Mouse (Mus musculus): ENCODE measurements at regions not wholly inside any gene's neighbourhood (a gene's known extent, or its start where the extent isn't known, plus 50 kb on each side); places are given as distances from the start of the nearest gene placed in this dataset.
"Not testable (repeated sequence)": the region's sequence is repeated elsewhere in the genome, so short reads cannot be mapped to it uniquely, and the experiment has no call there.

GRCm38 (mm10) chr10:96214285-96214684 lies 77.9 kb downstream of the Gm5426 start:
- H3K27ac ChIP-seq (ENCODE audit: low read depth, low read length), result no peak overlapping the region

DNA sequence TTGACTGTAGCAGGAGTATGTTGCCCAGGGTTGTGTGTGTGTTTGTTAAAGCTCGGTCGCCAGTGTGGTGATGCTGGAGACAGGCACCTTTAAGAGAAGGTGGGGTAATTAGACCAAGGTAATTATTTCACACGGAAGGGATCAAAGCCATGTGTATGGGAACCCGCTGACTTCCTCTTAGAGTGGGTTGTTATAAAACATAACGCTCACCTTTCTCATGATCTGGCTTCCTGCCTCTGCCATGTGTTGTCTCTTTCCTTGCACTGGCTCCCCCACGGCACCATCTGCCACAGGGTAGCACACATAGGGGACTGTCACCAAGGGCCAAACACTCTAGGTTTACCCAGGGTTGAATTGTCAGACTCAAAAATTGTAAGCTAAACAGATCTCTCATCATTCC lies 78.5 kb downstream of the Gm5426 start:
- no peak overlapping the region for H3K9ac ChIP-seq (ENCODE audit: low read length)
- no peak overlapping the region for H3K27ac ChIP-seq (ENCODE audit: low read depth, low read length)
- DNase-seq (ENCODE audit: low spot score) (peak; percentile 22), ATAC-seq (peak; percentile 11; the same call in 1 of the 2 replicates)
- H3K4me3 ChIP-seq (ENCODE audit: low read depth, low read length), result no peak overlapping the region
- H3K36me3 ChIP-seq (ENCODE audit: control insufficient read depth, insufficient read depth, low read length), result no peaks in the 10 kb centered on the region
- H3K4me2 ChIP-seq (ENCODE audit: low read length), result no peak overlapping the region
- whole genome bisulfite sequencing, result 54% methylated on average over 6 of the region's 6 CpGs
- no peaks in the 10 kb centered on the region for H3K27me3 ChIP-seq (replicated peaks; ENCODE audit: control insufficient read depth, insufficient read depth, low read length)
- no peaks in the 10 kb centered on the region for H3K9me3 ChIP-seq (replicated peaks; ENCODE audit: control insufficient read depth, low read length)
- no peaks in the 10 kb centered on the region for H3K4me1 ChIP-seq (ENCODE audit: control insufficient read depth, insufficient read depth, low read length)

More at GRCm38 (mm10) chr10:96214285-96214684, 77.9 kb downstream of the Gm5426 start:
- Histone ChIP-seq H3K9me3 (replicated peaks; ENCODE audit: control insufficient read depth, low read length) (no peaks in the 10 kb centered on the region), H3K9ac (ENCODE audit: low read length) (peak overlapping the region; percentile 21; the same call in 1 of the 2 replicates), H3K4me2 (ENCODE audit: low read length) (no peak overlapping the region), H3K4me3 (ENCODE audit: low read depth, low read length) (no peak overlapping the region), H3K36me3 (ENCODE audit: control insufficient read depth, insufficient read depth, low read length) (no peaks in the 10 kb centered on the region), H3K4me1 (ENCODE audit: control insufficient read depth, insufficient read depth, low read length) (no peaks in the 10 kb centered on the region), H3K27me3 (replicated peaks; ENCODE audit: control insufficient read depth, insufficient read depth, low read length) (no peaks in the 10 kb centered on the region)
- peak; percentile 42 for ATAC-seq
- 63% methylated on average over 7 of the region's 7 CpGs for WGBS
- no peak for DNase-seq (ENCODE audit: low spot score)

- Histone ChIP-seq H3K36me3 (ENCODE audit: control insufficient read depth, insufficient read depth, low read length) (no peaks in the 10 kb centered on the region), H3K9me3 (replicated peaks; ENCODE audit: control insufficient read depth, low read length) (no peaks in the 10 kb centered on the region), H3K4me1 (ENCODE audit: control insufficient read depth, insufficient read depth, low read length) (no peaks in the 10 kb centered on the region), H3K9ac (ENCODE audit: low read length) (no peak overlapping the region), H3K27ac (ENCODE audit: low read depth, low read length) (no peak overlapping the region), H3K27me3 (replicated peaks; ENCODE audit: control insufficient read depth, insufficient read depth, low read length) (no peaks in the 10 kb centered on the region), H3K4me3 (ENCODE audit: low read depth, low read length) (no peak overlapping the region), H3K4me2 (ENCODE audit: low read length) (no peak overlapping the region)
- DNase-seq (ENCODE audit: low spot score) (no peak), ATAC-seq (no peak)
- 96% methylated on average over 4 of the region's 4 CpGs for WGBS
These were observed 84.3 kb downstream of the Gm5426 start for GRCm38 (mm10) chr10:96220731-96221130.

GRCm38 (mm10) chr10:96230391-96230790 lies 94.0 kb downstream of the Gm5426 start:
- WGBS, result 83% methylated on average over 8 of the region's 8 CpGs
- Histone ChIP-seq H3K4me2 (ENCODE audit: low read length) (no peak overlapping the region), H3K4me1 (ENCODE audit: control insufficient read depth, insufficient read depth, low read length) (no peaks in the 10 kb centered on the region), H3K36me3 (ENCODE audit: control insufficient read depth, insufficient read depth, low read length) (no peaks in the 10 kb centered on the region), H3K27ac (ENCODE audit: low read depth, low read length) (no peak overlapping the region), H3K9me3 (replicated peaks; ENCODE audit: control insufficient read depth, low read length) (no peaks in the 10 kb centered on the region), H3K27me3 (replicated peaks; ENCODE audit: control insufficient read depth, insufficient read depth, low read length) (no peaks in the 10 kb centered on the region), H3K9ac (ENCODE audit: low read length) (no peak overlapping the region), H3K4me3 (ENCODE audit: low read depth, low read length) (no peak overlapping the region)
- ATAC-seq (no peak), DNase-seq (ENCODE audit: low spot score) (no peak)

GRCm38 (mm10) chr10:96231309-96231708 lies 94.9 kb downstream of the Gm5426 start:
- 95% methylated on average over 6 of the region's 6 CpGs for WGBS
- no peak for DNase-seq (ENCODE audit: low spot score)
- Histone ChIP-seq H3K27me3 (replicated peaks; ENCODE audit: control insufficient read depth, insufficient read depth, low read length) (no peaks in the 10 kb centered on the region), H3K9me3 (replicated peaks; ENCODE audit: control insufficient read depth, low read length) (no peaks in the 10 kb centered on the region), H3K4me2 (ENCODE audit: low read length) (no peak overlapping the region), H3K4me1 (ENCODE audit: control insufficient read depth, insufficient read depth, low read length) (no peaks in the 10 kb centered on the region), H3K36me3 (ENCODE audit: control insufficient read depth, insufficient read depth, low read length) (no peaks in the 10 kb centered on the region), H3K9ac (ENCODE audit: low read length) (no peak overlapping the region), H3K4me3 (ENCODE audit: low read depth, low read length) (no peak overlapping the region), H3K27ac (ENCODE audit: low read depth, low read length) (no peak overlapping the region)
- no peak for ATAC-seq

DNA sequence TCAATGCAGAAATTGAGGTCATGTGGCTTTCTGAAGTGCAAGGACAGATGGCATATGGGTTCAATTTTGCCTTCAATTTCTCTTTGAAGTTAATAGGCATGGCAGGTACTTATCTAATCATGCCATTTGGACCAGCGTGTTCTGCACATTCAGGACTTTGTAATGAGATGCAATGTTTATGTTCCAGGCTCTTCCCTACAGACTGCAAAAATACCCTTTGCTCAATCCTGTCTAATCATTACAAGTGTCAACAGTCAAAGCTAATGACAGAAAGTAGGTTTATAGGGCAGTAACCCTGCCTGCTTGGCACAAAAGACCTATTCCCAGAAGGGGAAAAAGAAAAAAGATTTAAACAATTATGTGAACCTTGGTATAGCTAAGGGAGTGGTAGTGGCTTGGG lies 96.5 kb downstream of the Gm5426 start:
- ATAC-seq, result no peak
- no peak overlapping the region for H3K27ac ChIP-seq (ENCODE audit: low read depth, low read length)
- no peaks in the 10 kb centered on the region for H3K36me3 ChIP-seq (ENCODE audit: control insufficient read depth, insufficient read depth, low read length)
- H3K4me1 ChIP-seq (ENCODE audit: control insufficient read depth, insufficient read depth, low read length), result no peaks in the 10 kb centered on the region
- H3K9me3 ChIP-seq (replicated peaks; ENCODE audit: control insufficient read depth, low read length), result no peaks in the 10 kb centered on the region
- no peak for DNase-seq (ENCODE audit: low spot score)
- no peaks in the 10 kb centered on the region for H3K27me3 ChIP-seq (replicated peaks; ENCODE audit: control insufficient read depth, insufficient read depth, low read length)
- H3K9ac ChIP-seq (ENCODE audit: low read length), result no peak overlapping the region
- 51% methylated on average over 1 of the region's 1 CpGs for WGBS
- H3K4me2 ChIP-seq (ENCODE audit: low read length), result no peak overlapping the region
- H3K4me3 ChIP-seq (ENCODE audit: low read depth, low read length), result no peak overlapping the region

DNA sequence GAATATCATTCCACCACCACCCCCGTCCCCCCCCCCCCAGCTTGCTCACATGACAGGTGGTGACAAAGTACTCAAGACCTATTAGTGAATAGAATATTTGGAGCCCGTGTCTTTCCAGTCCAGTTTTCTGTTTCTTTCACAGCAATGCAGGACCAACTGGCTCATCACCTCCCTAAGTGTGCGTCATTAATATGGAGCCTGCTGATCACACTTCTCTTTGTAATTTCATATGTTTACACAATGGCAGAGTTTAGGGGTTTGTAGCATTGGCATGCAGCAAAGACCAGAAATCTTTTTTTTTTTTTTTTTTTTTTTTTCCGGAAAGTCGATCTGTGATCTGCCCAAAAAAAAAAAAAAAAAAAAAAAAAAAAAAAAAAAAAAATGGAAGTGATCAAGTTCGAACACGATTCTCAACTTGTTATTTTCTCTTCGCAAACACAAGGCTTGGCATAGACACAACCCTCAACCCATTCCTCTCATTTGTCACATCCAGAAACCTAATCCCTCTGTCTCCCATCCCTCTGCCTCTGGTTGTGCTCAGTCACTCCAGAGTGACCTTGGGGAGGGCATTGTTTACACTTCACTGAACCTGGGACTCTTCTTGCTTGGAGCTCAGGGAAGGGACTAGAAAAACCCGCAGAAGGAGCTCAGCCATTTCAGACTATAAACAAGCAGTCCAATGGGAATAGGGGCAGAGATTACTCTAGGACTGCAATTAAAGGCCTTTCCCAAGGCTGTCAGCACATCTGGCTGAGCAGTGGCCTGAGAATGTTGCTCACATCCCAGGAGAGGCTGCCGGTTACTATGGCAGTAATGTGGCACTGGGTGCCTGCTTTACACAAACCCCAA lies 98.4 kb downstream of the Gm5426 start:
- no peak for ATAC-seq
- DNase-seq (ENCODE audit: low spot score), result no peak
- H3K4me2 ChIP-seq (ENCODE audit: low read length), result no peak overlapping the region
- no peak overlapping the region for H3K9ac ChIP-seq (ENCODE audit: low read length)
- H3K9me3 ChIP-seq (replicated peaks; ENCODE audit: control insufficient read depth, low read length), result no peaks in the 10 kb centered on the region
- no peak overlapping the region for H3K27ac ChIP-seq (ENCODE audit: low read depth, low read length)
- 70% methylated on average over 8 of the region's 10 CpGs for WGBS
- H3K4me1 ChIP-seq (ENCODE audit: control insufficient read depth, insufficient read depth, low read length), result no peaks in the 10 kb centered on the region
- H3K36me3 ChIP-seq (ENCODE audit: control insufficient read depth, insufficient read depth, low read length), result no peaks in the 10 kb centered on the region
- H3K27me3 ChIP-seq (replicated peaks; ENCODE audit: control insufficient read depth, insufficient read depth, low read length), result no peaks in the 10 kb centered on the region
- no peak overlapping the region for H3K4me3 ChIP-seq (ENCODE audit: low read depth, low read length)

GRCm38 (mm10) chr10:96236031-96236430 lies 99.6 kb downstream of the Gm5426 start:
- H3K4me1 ChIP-seq (ENCODE audit: control insufficient read depth, insufficient read depth, low read length); DNase-seq (ENCODE audit: low spot score); H3K9ac ChIP-seq (ENCODE audit: low read length); H3K27me3 ChIP-seq (replicated peaks; ENCODE audit: control insufficient read depth, insufficient read depth, low read length); H3K36me3 ChIP-seq (ENCODE audit: control insufficient read depth, insufficient read depth, low read length); H3K4me2 ChIP-seq (ENCODE audit: low read length); ATAC-seq; H3K4me3 ChIP-seq (ENCODE audit: low read depth, low read length); H3K27ac ChIP-seq (ENCODE audit: low read depth, low read length); H3K9me3 ChIP-seq (replicated peaks; ENCODE audit: control insufficient read depth, low read length): not testable (repeated sequence)
- 75% methylated on average over 4 of the region's 4 CpGs for WGBS

DNA sequence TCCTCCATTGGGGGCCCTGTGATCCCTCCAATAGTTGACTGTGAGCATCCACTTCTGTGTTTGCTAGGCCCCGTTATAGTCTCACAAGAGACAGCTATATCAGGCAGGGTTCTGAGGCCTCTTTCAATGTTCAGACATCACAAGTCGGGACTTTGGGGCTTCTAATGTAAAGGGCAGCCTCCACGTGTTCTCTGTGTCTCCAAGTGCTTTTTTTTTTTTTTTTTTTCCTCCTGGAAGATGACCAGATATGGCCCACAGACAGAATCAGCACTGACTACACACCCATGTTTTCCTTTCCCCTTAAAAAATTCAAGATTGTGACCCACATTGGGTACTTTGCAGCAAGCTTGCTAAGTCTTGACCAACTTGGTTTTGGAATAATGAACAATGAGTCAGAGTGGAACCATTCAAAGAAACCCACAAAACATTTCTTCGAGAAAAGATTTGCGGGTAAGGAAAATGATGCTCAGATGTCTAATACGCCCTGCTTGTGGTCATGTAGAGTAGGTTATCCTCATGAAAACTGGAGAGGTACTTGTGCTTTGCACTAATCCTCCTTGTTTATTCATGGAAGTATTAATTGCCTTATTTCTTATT lies 100.5 kb downstream of the Gm5426 start:
- Histone ChIP-seq H3K9ac (ENCODE audit: low read length) (no peak overlapping the region), H3K27ac (ENCODE audit: low read depth, low read length) (no peak overlapping the region), H3K36me3 (ENCODE audit: control insufficient read depth, insufficient read depth, low read length) (no peaks in the 10 kb centered on the region), H3K4me3 (ENCODE audit: low read depth, low read length) (no peak overlapping the region), H3K4me1 (ENCODE audit: control insufficient read depth, insufficient read depth, low read length) (no peaks in the 10 kb centered on the region), H3K27me3 (replicated peaks; ENCODE audit: control insufficient read depth, insufficient read depth, low read length) (no peaks in the 10 kb centered on the region), H3K9me3 (replicated peaks; ENCODE audit: control insufficient read depth, low read length) (no peaks in the 10 kb centered on the region), H3K4me2 (ENCODE audit: low read length) (no peak overlapping the region)
- ATAC-seq (no peak), DNase-seq (ENCODE audit: low spot score) (no peak)
- 95% methylated on average over 6 of the region's 6 CpGs for WGBS
